Comparison of ENCODE assay signal across 9 mouse cellular contexts in the genomic region with DNA sequence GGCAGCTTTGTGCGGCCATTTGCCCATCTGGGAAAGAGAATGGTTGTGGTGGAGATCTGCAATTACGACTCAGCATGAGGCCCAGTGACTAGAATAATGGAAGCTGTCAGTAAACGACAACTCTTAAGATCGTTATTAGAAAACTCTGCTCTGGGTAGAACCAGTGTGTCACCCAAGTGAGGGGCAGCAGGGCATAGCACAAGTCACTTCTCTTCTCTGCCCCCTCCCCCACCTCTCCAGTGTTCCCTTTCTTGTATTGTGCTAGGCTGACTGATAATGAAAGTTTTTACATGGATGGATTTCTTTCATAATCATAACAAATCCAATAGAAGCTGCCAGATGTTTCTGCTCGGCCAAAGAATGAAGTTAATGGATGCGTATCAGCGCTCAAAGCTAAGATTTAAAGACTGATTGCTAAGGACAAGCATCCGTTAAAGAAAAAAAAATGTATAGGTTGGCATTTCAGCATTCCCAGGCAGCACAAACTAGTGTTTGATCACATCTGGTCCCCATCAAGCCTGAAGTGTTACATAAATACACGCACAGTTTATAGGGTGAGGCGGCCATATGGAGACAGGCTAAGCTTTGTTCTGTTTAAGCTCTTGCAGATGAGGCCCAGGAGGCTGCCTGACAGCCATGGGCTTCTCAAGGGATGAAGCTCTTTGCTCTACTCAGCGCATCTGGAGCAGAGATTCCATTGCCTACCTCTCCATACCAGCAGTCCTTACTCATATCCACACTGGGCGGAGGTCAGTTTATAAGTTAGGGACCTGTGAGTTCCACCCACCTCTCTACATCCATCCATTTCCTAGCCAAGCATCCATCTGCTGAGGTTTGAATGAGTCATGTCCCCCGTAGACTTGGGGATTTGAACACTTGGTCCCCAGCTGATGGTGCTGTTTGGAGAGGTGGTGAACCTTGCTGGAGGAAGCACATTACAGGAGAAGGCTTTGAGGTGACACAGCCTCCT.
DNase-seq lines count a peak whose midpoint lies in the region; ATAC-seq and TF ChIP-seq lines count a peak whose summit lies in the region.
"Had no signal": no experiment of that assay in that cellular context is flagged by ENCODE, and none has a peak within 500 bp of the region (broad histone marks: within the 10 kb centered on the region; RNA-seq: fewer than 3 reads in every experiment).

No protein-coding gene starts in this region.

- TF ChIP-seq EP300 in heart, postnatal 0 days (IDR thresholded peaks at IDR 0.05; ENCODE audit: low read depth), result no peak

- WGBS in heart, postnatal 0 days, result 71% methylated on average over 13 of the region's 13 CpGs
- 53% methylated on average over 13 of the region's 13 CpGs for WGBS in forebrain, postnatal 0 days
- WGBS in midbrain, embryonic 13.5 days, result 42% methylated on average over 13 of the region's 13 CpGs

- no peak for DNase-seq in heart, postnatal 0 days (ENCODE audit: low spot score)
- no peak for DNase-seq in heart, adult 18-20 months
- peak; percentile 11 for DNase-seq in R1 (ENCODE audit: low read depth, low spot score)
- peak; percentile 8 for DNase-seq in forebrain, postnatal 0 days
- DNase-seq in frontal cortex, adult 2 months (ENCODE audit: extremely low spot score in 1 of 2, low spot score in 1 of 2), result no peak
- DNase-seq in cerebellum, adult 11 months, result no peak
- no peak for DNase-seq in left cerebral cortex, adult 11 months (ENCODE audit: low spot score)
- DNase-seq: thymus, postnatal 4 days had no signal

- H3K27me3 ChIP-seq in heart, postnatal 0 days (ENCODE audit: control insufficient read depth, insufficient read depth, low read length), result no peaks in the 10 kb centered on the region
- H3K27me3 ChIP-seq in forebrain, postnatal 0 days (ENCODE audit: insufficient read depth, low read length), result no peaks in the 10 kb centered on the region
- no peaks in the 10 kb centered on the region for H3K27me3 ChIP-seq in midbrain, embryonic 13.5 days

- no peaks in the 10 kb centered on the region for H3K4me1 ChIP-seq in heart, postnatal 0 days (ENCODE audit: control insufficient read depth, insufficient read depth)
- no peaks in the 10 kb centered on the region; the same call in 1 of the 2 replicates for H3K4me1 ChIP-seq in forebrain, postnatal 0 days (ENCODE audit: insufficient read depth)
- H3K4me1 ChIP-seq in midbrain, embryonic 13.5 days (replicated peaks), result peaks cover 13% of the 10 kb centered on the region

- ATAC-seq in heart, postnatal 0 days (ENCODE audit: insufficient read depth, low read depth), result peak; percentile 14; the same call in 1 of the 2 replicates
- ATAC-seq in forebrain, postnatal 0 days, result peak; percentile 45; the same call in 1 of the 2 replicates
- peak; percentile 63; the same call in 1 of the 2 replicates for ATAC-seq in midbrain, embryonic 13.5 days

- no peak overlapping the region for H3K4me2 ChIP-seq in heart, postnatal 0 days (ENCODE audit: low read depth, low read length)
- H3K4me2 ChIP-seq in forebrain, postnatal 0 days (ENCODE audit: low read depth), result no peak overlapping the region
- H3K4me2 ChIP-seq in midbrain, embryonic 13.5 days (replicated peaks), result no peak overlapping the region

- H3K4me3 ChIP-seq in heart, postnatal 0 days (ENCODE audit: low read depth, low read length), result no peak overlapping the region
- H3K4me3 ChIP-seq in forebrain, postnatal 0 days (ENCODE audit: low read depth, low read length), result no peak overlapping the region
- no peak overlapping the region for H3K4me3 ChIP-seq in midbrain, embryonic 13.5 days (replicated peaks)

- H3K27ac ChIP-seq in heart, postnatal 0 days (ENCODE audit: low read depth), result no peak overlapping the region
- H3K27ac ChIP-seq in forebrain, postnatal 0 days (ENCODE audit: low read depth, low read length), result no peak overlapping the region
- H3K27ac ChIP-seq in midbrain, embryonic 13.5 days, result no peak overlapping the region

- no peaks in the 10 kb centered on the region for H3K9me3 ChIP-seq in heart, postnatal 0 days (replicated peaks; ENCODE audit: control insufficient read depth, low read length)
- H3K9me3 ChIP-seq in forebrain, postnatal 0 days (ENCODE audit: low read length), result no peaks in the 10 kb centered on the region
- H3K9me3 ChIP-seq in midbrain, embryonic 13.5 days, result 0 out of 2 replicates have a peak, but pooled peaks cover 3% of the 10 kb centered on the region

- H3K9ac ChIP-seq in heart, postnatal 0 days (replicated peaks; ENCODE audit: low read depth, low read length), result no peak overlapping the region
- no peak overlapping the region for H3K9ac ChIP-seq in forebrain, postnatal 0 days
- no peak overlapping the region for H3K9ac ChIP-seq in midbrain, embryonic 13.5 days (replicated peaks)

- TF ChIP-seq CTCF in heart, postnatal 0 days (IDR thresholded peaks at IDR 0.05; ENCODE audit: low read depth), result no peak
- TF ChIP-seq CTCF in forebrain, postnatal 0 days (IDR thresholded peaks at IDR 0.05; ENCODE audit: low read depth), result no peak

- no peaks in the 10 kb centered on the region for H3K36me3 ChIP-seq in heart, postnatal 0 days (replicated peaks; ENCODE audit: control insufficient read depth, insufficient read depth, low read length)
- H3K36me3 ChIP-seq in forebrain, postnatal 0 days (ENCODE audit: insufficient read depth), result no peaks in the 10 kb centered on the region
- no peaks in the 10 kb centered on the region for H3K36me3 ChIP-seq in midbrain, embryonic 13.5 days

Comparison
In these comparisons a context has a peak if more than half of its experiments do, and no peak if none do; other contexts are left out.
1. DNase-seq: peak in R1 (single experiment) and forebrain, postnatal 0 days (single experiment); none in heart, postnatal 0 days (single experiment), heart, adult 18-20 months (0 of 2), frontal cortex, adult 2 months (0 of 2), cerebellum, adult 11 months (single experiment) and left cerebral cortex, adult 11 months (single experiment).
2. Peak in every context shown above with its lines, with median percentiles within 50 percentile points of each other: ATAC-seq.